Mouse (Mus musculus) T-cell, adult 2 months (primary cell): ENCODE results near the gene Egr2.

Experiments used
- DNase-seq: peaks from one replicate; pipeline ENCODE4 v3.0.0; 2022; ENCODE audit warnings: low spot score

The Egr2 gene

GRCm38 (mm10) chr10:67538585-67539400, 3.5 kb downstream of the Egr2 start:
- peak; percentile 36 for DNase-seq

GRCm38 (mm10) chr10:67539401-67539730, 4.1 kb downstream of the Egr2 start:
- DNase-seq, result no peak

GRCm38 (mm10) chr10:67540591-67540990, 5.3 kb downstream of the Egr2 start:
- no peak for DNase-seq

- DNase-seq, result peak; percentile 13
Measured at GRCm38 (mm10) chr10:67547850-67548260, 12.6 kb downstream of the Egr2 start.

GRCm38 (mm10) chr10:67548261-67548854, 13.1 kb downstream of the Egr2 start:
- peak; percentile 58 for DNase-seq

- peak; percentile 84 for DNase-seq
Measured at GRCm38 (mm10) chr10:67548877-67549731, 13.8 kb downstream of the Egr2 start, which contains the start of gene Ado. Gene Ado (minus strand): TSS chr10:67548955.

- no peak for DNase-seq
Measured at GRCm38 (mm10) chr10:67558053-67558452, 22.8 kb downstream of the Egr2 start.

GRCm38 (mm10) chr10:67559765-67560394, 24.6 kb downstream of the Egr2 start:
- DNase-seq, result no peak

GRCm38 (mm10) chr10:67561185-67561584, 25.9 kb downstream of the Egr2 start:
- no peak for DNase-seq

GRCm38 (mm10) chr10:67564509-67564908, 29.2 kb downstream of the Egr2 start:
- DNase-seq, result no peak

- no peak for DNase-seq
Measured at GRCm38 (mm10) chr10:67566104-67566503, 30.8 kb downstream of the Egr2 start.

GRCm38 (mm10) chr10:67569539-67569938, 34.3 kb downstream of the Egr2 start:
- DNase-seq, result no peak

- no peak for DNase-seq
Measured at GRCm38 (mm10) chr10:67571443-67571842, 36.2 kb downstream of the Egr2 start.

GRCm38 (mm10) chr10:67573310-67573709, 38.0 kb downstream of the Egr2 start:
- DNase-seq, result no peak

GRCm38 (mm10) chr10:67579830-67580229, 44.6 kb downstream of the Egr2 start:
- no peak for DNase-seq

- peak; percentile 74 for DNase-seq
Measured at GRCm38 (mm10) chr10:67581698-67582285, 46.5 kb downstream of the Egr2 start.

- peak; percentile 92 for DNase-seq
Measured at GRCm38 (mm10) chr10:67585873-67586610, 50.8 kb downstream of the Egr2 start.
